Mouse (Mus musculus) R1 (cell line): ENCODE results near the gene Slc10a4.
"Not testable (repeated sequence)": the region's sequence is repeated elsewhere in the genome, so short reads cannot be mapped to it uniquely, and the experiment has no call there.

Experiments used
- DNase-seq: peaks from one replicate; pipeline ENCODE4 v3.0.0-alpha.2; 2018; ENCODE audit warnings: low read depth, low spot score

Gene Slc10a4

DNA sequence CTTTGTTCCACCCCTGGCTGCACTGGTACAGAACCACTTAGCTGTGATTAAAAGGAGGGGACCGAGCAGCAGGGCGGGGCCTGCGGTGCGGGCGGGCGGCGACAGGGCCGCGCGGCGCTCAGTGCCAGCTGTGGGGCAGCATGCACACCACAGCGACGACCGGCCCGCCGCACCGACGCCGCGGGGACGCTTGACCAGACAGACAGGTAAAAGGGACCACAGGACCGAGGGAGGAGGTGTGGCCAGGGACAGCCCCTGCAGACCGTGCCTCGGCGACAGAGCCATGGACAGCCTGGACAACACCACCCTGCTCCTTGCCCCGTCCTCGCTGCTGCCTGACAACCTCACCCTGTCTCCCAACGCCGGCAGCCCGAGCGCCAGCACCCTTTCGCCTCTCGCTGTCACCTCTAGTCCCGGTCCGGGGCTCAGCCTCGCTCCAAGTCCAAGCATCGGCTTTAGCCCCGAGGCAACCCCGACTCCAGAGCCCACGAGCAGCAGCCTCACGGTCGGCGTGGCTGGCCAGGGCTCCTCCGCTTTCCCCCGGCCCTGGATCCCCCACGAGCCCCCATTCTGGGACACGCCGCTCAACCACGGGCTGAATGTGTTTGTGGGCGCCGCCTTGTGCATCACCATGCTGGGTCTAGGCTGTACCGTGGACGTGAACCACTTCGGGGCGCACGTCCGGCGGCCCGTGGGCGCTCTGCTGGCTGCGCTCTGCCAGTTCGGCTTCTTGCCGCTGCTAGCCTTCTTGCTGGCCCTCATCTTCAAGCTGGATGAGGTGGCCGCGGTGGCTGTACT lies at the start of gene Slc10a4:
Gene Slc10a4 (plus strand): TSS at position 100 of the 798 bp plus-strand sequence.
- peak; percentile 32 for DNase-seq

- no peak for DNase-seq
Observed at GRCm38 (mm10) chr5:72957281-72957680, 49.4 kb upstream of the Slc10a4 start.

DNA sequence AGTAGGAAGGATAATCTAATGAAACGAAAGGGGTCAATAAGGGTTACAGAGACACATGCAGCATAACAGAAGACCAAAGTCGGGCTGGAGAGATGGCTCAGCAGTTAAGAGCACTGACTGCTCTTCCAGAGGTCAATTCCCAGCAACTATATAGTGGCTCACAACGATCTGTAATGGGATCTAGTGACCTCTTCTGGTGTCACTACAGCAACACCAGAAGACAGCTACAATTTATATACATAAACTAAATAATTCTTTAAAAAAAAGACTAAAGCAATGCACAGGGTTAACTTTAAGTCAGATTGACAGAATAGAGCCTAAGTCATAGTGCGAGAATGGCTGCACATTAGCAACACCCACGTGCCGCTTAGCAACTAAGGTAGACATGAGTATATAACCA lies 46.6 kb upstream of the Slc10a4 start:
- DNase-seq = no peak

DNA sequence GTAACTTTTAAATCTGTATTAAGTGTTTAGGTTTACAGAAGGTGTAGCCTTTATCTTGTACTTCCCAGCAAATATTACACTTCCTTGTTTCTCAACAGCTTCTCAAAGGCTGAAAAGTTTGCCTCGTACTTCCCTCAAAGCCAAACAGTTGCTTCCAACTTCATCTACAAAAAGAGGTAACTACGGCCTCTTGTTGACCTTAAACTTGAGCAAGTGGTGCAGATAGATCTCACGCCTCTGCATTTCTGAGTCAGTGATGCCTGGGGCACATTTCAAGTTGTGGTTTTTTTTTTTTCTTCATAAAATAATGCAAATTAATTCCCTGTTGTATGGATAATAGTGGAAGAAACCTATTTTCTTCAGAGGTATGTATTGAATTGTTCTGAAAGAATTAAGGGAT lies 41.0 kb upstream of the Slc10a4 start:
- no peak for DNase-seq

DNA sequence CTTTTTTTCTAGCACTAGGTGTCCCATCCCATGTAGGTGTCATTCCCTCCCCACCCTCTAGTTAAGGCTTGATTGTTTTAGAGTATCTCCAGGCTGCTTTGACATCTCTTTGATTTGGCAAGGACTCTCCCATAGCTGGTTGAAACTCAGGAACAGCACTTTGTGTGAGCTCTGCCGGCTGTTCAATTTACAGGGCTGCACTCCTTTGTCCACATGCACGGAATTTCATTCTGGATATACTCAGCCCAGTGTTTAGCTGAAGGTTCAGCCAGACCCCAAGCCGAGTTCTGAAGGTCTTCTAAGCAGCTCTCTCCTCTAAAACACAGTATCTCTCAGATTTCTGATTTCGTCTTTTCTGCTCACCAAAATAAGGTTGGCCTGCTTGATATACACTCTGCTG lies 34.2 kb upstream of the Slc10a4 start:
- DNase-seq = no peak

GRCm38 (mm10) chr5:72972934-72973333 lies 33.7 kb upstream of the Slc10a4 start:
- DNase-seq = peak; percentile 53

DNA sequence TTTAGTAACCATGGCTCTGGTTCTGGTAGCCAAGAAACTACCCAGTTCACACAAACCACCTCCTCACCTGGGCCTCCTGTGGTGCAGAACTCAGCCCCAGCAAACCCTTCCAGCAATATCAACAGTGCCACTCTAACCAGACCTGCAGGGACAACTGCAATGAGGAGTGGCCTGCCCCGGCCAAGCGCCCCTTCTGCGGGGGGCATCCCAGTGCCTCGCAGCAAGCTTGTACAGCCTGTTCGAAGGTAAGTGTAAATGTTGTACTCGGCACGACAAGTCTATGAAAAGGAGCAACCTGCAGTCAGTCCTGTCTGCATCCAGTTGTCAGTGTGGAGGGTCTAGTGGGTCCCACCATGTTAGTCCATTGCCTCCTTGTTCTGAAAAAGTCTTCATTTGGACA lies 32.1 kb upstream of the Slc10a4 start, which contains the start of gene Gm10135:
Gene Gm10135 (minus strand): TSS at position 101 of the 400 bp plus-strand sequence.
- DNase-seq = no peak

- no peak for DNase-seq
Observed at GRCm38 (mm10) chr5:72975996-72976395, 30.7 kb upstream of the Slc10a4 start.

DNA sequence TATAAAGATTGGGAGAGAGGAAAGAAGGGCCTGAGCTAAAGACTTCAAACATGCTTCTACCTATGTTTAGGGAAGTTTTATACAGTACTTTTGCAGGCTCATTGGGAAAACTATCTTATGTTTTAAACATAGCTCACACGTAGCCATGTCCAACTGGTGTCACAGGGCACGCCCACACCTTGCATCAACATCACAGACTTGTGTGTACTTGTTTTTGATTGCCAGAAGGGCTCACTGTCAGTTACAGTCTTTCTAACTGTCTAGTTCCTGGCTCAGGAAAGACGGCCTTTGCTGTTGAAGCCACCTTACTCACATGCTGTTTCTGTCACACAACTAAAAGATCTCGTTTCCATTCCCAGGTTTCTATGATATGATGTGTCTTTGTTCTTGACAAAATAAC lies 30.1 kb upstream of the Slc10a4 start:
- no peak for DNase-seq

DNA sequence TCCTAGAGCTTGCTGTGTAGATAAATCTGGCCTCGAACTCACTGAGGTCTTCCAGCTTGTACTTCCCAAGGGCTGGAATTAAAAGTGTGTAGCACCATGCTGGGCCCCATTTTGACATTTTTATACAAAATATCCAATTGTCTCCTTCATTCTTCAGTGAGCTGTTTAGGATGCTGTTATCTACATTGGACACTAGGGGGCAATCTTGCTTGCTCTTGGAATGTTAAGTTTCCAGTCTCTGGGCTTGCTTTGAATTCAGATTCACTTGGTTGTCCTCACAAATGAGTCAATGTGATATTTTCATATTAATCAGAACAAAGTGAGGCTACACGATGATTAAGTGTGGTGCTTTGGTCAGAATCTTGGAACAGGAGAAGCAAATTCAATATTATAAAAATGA lies 22.6 kb upstream of the Slc10a4 start:
- peak; percentile 76 for DNase-seq

GRCm38 (mm10) chr5:72987786-72988185 lies 18.9 kb upstream of the Slc10a4 start:
- no peak for DNase-seq

GRCm38 (mm10) chr5:72989756-72990155 lies 16.9 kb upstream of the Slc10a4 start:
- DNase-seq = no peak

GRCm38 (mm10) chr5:72992474-72992873 lies 14.2 kb upstream of the Slc10a4 start:
- no peak for DNase-seq

- DNase-seq = no peak
Observed at GRCm38 (mm10) chr5:72994424-72994823, 12.3 kb upstream of the Slc10a4 start.

DNA sequence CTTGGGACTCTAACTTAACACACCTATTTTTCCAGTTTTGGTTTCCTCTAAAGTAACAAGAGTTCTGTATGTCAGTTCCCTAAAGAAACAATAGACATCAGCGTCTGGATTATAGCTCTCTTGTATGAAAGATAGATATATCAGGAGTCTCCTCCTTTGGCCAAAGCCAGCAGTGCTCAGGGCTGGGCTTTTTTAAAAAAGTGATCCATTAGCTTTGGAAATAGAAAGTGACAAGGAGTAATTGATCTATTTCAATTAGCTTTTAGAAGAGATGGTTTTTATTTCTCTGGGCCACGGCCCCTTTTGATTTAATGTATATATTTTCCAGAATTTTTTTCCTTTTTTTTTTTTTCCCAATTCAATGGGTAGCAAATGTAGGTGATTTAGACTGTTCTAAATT lies 11.8 kb upstream of the Slc10a4 start:
- no peak for DNase-seq

GRCm38 (mm10) chr5:72995379-72995778 lies 11.3 kb upstream of the Slc10a4 start:
- DNase-seq = no peak

DNA sequence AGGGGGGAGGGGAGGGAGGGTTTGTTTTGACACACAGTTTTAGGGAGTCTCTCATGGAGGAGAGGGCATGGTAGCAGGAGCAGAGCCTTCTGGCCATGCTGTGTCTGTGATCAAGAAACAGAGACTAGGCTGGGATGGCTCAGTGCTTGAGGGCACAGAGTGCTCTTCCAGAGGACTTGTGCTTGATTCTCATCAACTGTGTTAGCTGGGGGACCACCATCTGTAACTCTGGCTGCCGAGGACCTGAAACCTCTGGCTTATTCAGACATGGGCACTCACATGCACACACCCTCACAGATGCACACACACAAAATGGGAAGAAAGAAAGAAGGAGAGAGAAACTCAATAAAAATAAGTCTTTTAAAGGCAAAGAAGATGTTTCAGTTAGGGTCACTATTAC lies 8.1 kb upstream of the Slc10a4 start:
- not testable (repeated sequence) for DNase-seq

DNA sequence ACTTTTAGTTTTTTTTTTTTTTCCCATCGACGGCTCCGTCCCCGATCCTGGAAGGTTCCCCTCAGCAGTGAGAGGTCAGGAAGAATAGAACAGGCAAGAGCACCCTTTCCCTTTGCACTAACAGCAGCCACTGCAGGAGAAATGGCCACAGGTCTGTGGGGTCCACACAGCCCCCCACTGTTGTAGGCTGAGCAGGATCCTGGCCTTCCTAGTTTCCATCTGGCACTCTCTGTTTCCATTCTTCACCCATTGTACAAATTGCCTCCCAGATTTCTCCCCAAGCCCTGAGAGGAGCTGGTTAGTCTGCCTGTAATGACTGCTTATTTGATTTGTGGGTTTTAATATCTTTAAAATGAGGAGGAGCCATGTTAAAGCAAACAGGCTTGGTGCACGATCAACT lies 2.6 kb upstream of the Slc10a4 start:
- no peak for DNase-seq

DNA sequence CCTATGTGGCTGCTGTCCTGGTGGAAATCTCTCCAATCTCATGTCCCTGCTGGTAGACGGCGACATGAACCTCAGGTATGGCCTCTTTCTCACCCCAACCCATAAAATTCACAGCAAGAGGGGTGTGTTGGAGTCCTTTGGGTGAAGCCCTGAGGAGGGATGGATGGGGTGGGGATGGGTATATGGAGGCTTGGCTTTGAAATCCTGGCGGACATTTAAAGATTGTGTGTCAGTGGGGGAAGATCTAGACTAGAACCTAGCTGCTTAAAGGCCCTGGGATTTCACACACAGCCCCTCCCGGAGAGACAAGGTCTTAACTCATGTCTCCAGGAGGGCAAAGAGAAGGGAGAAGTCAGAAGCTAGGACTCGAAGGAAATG lies 888 bp downstream of the Slc10a4 start:
- DNase-seq = no peak

DNA sequence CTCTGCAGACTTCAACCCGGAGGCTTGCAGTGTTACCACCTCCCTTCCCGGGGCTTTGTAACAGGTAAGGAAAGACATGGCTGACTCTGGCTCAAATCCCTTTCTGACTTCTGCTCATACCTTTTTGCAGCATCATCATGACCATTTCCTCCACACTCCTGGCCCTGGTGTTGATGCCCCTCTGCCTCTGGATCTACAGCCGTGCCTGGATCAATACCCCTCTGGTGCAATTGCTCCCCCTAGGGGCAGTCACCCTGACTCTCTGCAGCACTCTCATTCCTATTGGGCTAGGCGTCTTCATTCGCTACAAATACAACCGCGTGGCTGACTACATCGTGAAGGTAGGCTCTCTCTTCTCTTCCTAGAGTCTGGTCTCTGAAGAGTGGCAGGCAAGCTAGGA lies 1.5 kb downstream of the Slc10a4 start:
- DNase-seq = peak; percentile 63

DNA sequence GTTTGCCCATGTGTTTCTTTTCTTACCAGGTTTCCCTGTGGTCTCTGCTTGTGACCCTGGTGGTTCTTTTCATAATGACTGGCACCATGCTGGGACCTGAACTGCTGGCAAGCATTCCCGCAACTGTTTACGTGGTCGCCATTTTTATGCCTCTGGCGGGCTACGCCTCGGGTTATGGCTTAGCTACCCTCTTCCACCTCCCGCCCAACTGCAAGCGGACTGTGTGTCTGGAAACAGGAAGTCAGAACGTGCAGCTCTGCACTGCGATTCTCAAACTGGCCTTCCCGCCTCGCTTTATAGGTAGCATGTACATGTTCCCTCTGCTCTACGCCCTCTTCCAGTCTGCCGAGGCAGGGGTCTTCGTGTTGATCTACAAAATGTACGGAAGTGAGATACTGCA lies 5.1 kb downstream of the Slc10a4 start:
- DNase-seq = peak; percentile 35

- peak; percentile 5 for DNase-seq
Observed at GRCm38 (mm10) chr5:73012884-73013610, 6.4 kb downstream of the Slc10a4 start.
